Mouse (Mus musculus) kidney, postnatal 10 days (tissue): ENCODE results near the gene Zfp661.

ENCODE experiments used
- DNase-seq: peaks from one replicate; pipeline ENCODE4 v3.0.0; 2021; ENCODE audit warnings: mixed read lengths

The Zfp661 gene

GRCm38 (mm10) chr2:127550446-127550845 lies 36.4 kb downstream of the Zfp661 start:
- no peak for DNase-seq

GRCm38 (mm10) chr2:127549711-127550110 lies 37.2 kb downstream of the Zfp661 start:
- no peak for DNase-seq

GRCm38 (mm10) chr2:127548342-127549074 lies 38.4 kb downstream of the Zfp661 start:
- DNase-seq: no peak

DNA sequence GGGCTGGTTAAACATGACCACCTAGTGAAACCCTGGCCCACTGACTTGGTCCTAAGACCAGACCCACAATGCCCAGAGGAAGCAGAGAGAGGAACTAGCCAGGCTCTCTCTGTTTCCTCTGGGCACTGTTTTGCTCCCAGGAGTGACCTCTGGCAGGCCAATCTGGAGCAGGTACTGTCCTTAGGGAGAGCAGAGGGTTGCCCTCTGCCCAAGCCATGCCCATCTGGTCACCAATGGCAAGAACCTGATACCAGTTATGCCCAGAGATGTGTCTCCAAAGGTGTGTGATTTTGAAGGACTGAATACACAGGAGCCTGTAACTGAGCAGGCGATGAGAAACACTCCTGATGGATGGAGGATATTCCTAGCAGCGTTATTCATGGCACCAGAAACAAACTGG lies 45.2 kb downstream of the Zfp661 start:
- DNase-seq: no peak

GRCm38 (mm10) chr2:127541185-127541584 lies 45.7 kb downstream of the Zfp661 start, which contains the start of gene Prom2:
Gene Prom2, minus strand, starts transcription at chr2:127541467.
- peak; percentile 61 for DNase-seq

DNA sequence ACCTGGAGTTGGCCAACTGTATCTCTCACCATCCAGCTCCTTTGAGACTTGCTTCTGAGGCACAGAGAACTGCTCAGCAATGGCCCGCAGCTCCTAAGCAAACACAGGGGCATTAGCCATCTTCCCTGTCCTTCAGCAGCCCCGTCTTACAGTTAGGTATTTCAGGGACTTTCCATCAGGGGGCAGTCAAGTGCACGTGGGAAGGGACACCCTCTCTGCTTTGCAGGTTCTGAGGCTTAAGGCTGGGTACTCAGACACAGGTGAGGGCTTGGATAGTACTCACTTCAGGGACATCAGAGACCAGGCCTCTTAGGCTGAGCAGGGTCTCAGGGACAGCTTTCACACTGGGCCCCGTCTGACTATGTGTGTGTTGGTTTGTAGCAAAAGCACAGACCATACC lies 47.4 kb downstream of the Zfp661 start:
- no peak for DNase-seq

DNA sequence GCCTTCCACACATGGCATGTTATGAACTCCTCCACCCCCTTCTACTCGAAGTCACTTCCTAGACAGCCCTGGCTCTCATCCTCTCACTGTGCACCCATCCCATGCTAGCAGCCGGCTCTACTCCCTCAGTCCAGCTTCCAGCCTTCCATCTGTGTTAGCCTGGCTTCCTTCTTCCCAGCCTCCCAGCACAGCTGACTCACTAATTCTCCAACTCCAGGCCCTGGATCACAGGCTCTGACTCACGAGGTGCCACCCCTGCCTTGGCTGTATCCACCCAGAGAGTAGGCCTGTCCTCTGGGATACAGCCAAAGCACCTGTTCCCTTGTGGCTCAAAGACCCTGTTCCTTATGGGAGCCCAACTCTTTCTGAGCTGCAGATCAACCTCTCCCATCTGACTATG lies 49.3 kb downstream of the Zfp661 start:
- no peak for DNase-seq

DNA sequence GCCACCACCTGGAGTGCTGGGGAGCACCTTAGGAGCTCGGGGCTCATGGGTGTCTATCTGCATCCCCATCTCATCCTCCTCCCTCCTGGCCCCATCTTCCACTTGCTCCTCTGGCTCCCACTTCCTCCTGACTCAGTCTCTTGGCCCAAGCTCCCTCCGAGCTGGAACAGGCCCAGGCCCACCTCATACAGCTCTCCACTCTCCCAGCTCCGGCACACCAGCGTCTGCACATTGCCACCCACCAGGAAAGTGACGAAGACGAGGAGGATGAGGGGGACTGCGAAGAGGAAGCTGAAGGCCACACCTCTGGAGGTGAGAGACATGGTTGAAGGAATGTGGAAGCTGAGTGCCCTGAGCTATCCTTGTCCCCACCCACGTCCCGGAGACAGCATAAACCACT lies 51.5 kb downstream of the Zfp661 start:
- no peak for DNase-seq

- DNase-seq: peak; percentile 66
These were observed 54.5 kb downstream of the Zfp661 start for GRCm38 (mm10) chr2:127532379-127532778.

GRCm38 (mm10) chr2:127531592-127531991 lies 55.3 kb downstream of the Zfp661 start:
- DNase-seq: no peak

DNA sequence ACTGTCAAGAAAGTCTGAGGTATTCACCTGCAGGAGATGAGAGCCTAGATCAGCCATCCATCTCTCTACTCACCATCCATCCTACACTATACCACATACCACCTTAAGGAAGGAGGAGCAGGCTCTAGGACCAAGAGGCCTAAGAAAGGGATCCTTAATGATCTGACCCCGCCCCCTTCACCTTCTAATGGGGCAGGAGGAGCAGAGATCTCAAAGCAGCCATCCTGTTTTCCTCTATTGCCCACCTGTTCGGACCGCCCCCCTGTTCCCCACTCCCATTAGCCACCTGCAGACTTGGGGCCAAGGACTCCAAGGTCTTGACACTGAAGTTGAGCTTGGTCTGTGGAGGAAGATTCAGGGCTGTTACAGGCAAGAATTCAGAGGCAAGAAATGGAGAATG lies 56.5 kb downstream of the Zfp661 start:
- no peak for DNase-seq

DNA sequence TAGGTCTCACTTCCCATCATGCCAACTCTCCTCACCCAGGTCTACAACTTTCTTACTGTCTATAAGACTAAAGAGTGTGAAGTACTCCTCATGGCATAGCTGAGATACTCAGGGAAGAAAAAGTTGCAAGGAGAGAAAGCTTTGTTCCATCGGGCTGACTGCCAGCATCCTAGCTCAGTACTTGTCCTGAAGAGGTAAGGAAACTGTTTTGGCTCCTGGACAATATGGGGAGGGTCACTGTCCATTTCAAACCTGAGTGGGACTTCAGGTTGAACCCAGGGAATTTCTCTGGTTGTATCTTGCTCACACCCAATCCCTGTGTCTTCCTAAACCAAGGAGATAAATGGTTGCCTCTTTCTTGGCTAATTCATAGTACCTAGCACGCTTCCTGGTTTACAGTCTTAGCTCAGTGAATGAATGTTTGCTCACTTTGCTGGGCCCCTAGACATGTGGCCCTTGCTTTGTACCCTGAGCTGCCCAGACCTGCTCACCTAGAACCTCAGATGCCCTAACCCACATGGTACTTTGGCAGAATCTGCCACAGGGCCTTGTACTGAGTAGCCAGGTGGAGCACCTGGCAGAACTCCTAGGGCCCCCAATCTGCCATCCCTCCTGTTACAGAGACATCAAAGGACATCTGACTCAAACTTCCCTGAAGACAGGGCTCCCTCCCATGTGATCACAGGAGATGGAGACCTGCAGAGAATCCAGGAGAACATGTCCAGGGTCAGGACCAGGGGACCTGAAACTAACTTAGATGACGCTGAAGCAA lies 61.7 kb downstream of the Zfp661 start:
- no peak for DNase-seq
